Mouse (Mus musculus) CH12.LX (cell line): ENCODE results near the gene Phospho1.

Experiments used
- CTCF ChIP-seq, 2 experiments: IDR thresholded peaks in 1 of 2; conservative IDR thresholded peaks in 1 of 2; 2 replicates each; pipeline ENCODE4 v1.5.1; 2011 to 2012; ENCODE audit warnings: low read depth in 2 of 2, low read length in 2 of 2, improper control_type of control experiment in 1 of 2, inconsistent platforms in 1 of 2, mild to moderate bottlenecking in 1 of 2, moderate library complexity in 1 of 2
- EP300 ChIP-seq: IDR thresholded peaks from 2 replicates; pipeline ENCODE4 v1.6.1; 2011; ENCODE audit warnings: low read length, improper control_type of control experiment
- MAZ ChIP-seq: IDR thresholded peaks from 2 replicates; pipeline ENCODE4 v1.6.1; 2012; ENCODE audit warnings: low read depth, mild to moderate bottlenecking, inconsistent platforms, low read length, improper control_type of control experiment, moderate library complexity
- MEF2A ChIP-seq: IDR thresholded peaks from 2 replicates; pipeline ENCODE4 v1.6.1; 2014; ENCODE audit warnings: low read depth, mild to moderate bottlenecking, inconsistent platforms, low read length, improper control_type of control experiment, borderline replicate concordance
- POLR2A ChIP-seq: IDR thresholded peaks from 2 replicates; pipeline ENCODE4 v1.6.1; 2011; ENCODE audit warnings: low read depth, mild to moderate bottlenecking, improper control_type of control experiment, low read length
- RCOR1 ChIP-seq: conservative IDR thresholded peaks from 2 replicates; pipeline ENCODE4 v1.6.1; 2012; ENCODE audit warnings: low read depth, mild to moderate bottlenecking, inconsistent platforms, low read length, improper control_type of control experiment
- ZC3H11A ChIP-seq: IDR thresholded peaks from 2 replicates; pipeline ENCODE4 v1.6.1; 2012; ENCODE audit warnings: low read depth, mild to moderate bottlenecking, inconsistent platforms, low read length, improper control_type of control experiment

- TF ChIP-seq CTCF (conservative IDR thresholded peaks at IDR 0.05 in 1 of 2, IDR thresholded peaks at IDR 0.05 in 1 of 2; ENCODE audit: low read depth in 2 of 2, low read length in 2 of 2) = no peak
- TF ChIP-seq MAZ = no peak
- TF ChIP-seq POLR2A = no peak
- TF ChIP-seq RCOR1 = no peak
- TF ChIP-seq ZC3H11A = no peak
- TF ChIP-seq MEF2A = no peak
- no peak for TF ChIP-seq EP300
Measured at GRCm38 (mm10) chr11:95808448-95809011, 15.8 kb upstream of the Phospho1 start.
